Mouse (Mus musculus) ES-Bruce4 (cell line): ENCODE measurements at regions not wholly inside any gene's neighbourhood (a gene's known extent, or its start where the extent isn't known, plus 50 kb on each side); places are given as distances from the start of the nearest gene placed in this dataset.

Experiments
- H3K27ac ChIP-seq: 2 replicates; pipeline ENCODE4 v1.5.1; 2012; ENCODE audit warnings: low read length, inconsistent platforms; ENCODE audit not compliant: insufficient read depth
- H3K27me3 ChIP-seq: 2 replicates; pipeline ENCODE4 v1.6.1; 2012; ENCODE audit warnings: mild to moderate bottlenecking, low read length, inconsistent platforms; ENCODE audit not compliant: control insufficient read depth, poor library complexity, insufficient read depth, severe bottlenecking
- H3K36me3 ChIP-seq: 2 replicates; pipeline ENCODE4 v1.6.1; 2012; ENCODE audit warnings: inconsistent platforms, mild to moderate bottlenecking, low read length, moderate library complexity; ENCODE audit not compliant: control insufficient read depth, poor library complexity, insufficient read depth, severe bottlenecking
- H3K4me1 ChIP-seq: one replicate; pipeline ENCODE4 v1.8.1; 2011; ENCODE audit warnings: low read length; ENCODE audit not compliant: control insufficient read depth, insufficient read depth
- H3K4me3 ChIP-seq: 2 replicates; pipeline ENCODE4 v1.5.1; 2011; ENCODE audit warnings: low read depth, mild to moderate bottlenecking, low read length
- H3K9ac ChIP-seq: 2 replicates; pipeline ENCODE4 v1.6.1; 2012; ENCODE audit warnings: low read depth, mild to moderate bottlenecking, inconsistent platforms; ENCODE audit not compliant: poor library complexity, severe bottlenecking
- H3K9me3 ChIP-seq: replicated peaks from 2 replicates; pipeline ENCODE4 v1.6.1; 2012; ENCODE audit warnings: mild to moderate bottlenecking, low read length, inconsistent platforms; ENCODE audit not compliant: control insufficient read depth, poor library complexity, insufficient read depth, severe bottlenecking
- CTCF ChIP-seq: IDR thresholded peaks from one replicate; pipeline ENCODE4 v1.8.1; 2011; ENCODE audit warnings: low read depth, low read length
- EP300 ChIP-seq: IDR thresholded peaks from 2 replicates; pipeline ENCODE4 v1.6.1; 2011; ENCODE audit warnings: low read depth, low read length; ENCODE audit not compliant: insufficient read depth
- POLR2A ChIP-seq: IDR thresholded peaks from one replicate; pipeline ENCODE4 v1.8.1; 2011; ENCODE audit warnings: low read length; ENCODE audit not compliant: insufficient read depth

- H3K27ac ChIP-seq = no peak overlapping the region
- no peak for TF ChIP-seq CTCF
- no peak for TF ChIP-seq POLR2A
- no peak for TF ChIP-seq EP300
Measured at GRCm38 (mm10) chr2:159997395-159997794, 336.6 kb downstream of the Gm826 start.

GRCm38 (mm10) chr2:159994490-159994889 lies 339.5 kb downstream of the Gm826 start:
- H3K27ac ChIP-seq = no peak overlapping the region
- H3K4me1 ChIP-seq = no peaks in the 10 kb centered on the region
- TF ChIP-seq POLR2A (no peak), CTCF (no peak), EP300 (no peak)
- H3K27me3 ChIP-seq = no peaks in the 10 kb centered on the region
- no peaks in the 10 kb centered on the region for H3K36me3 ChIP-seq
- H3K4me3 ChIP-seq = no peak overlapping the region
- H3K9me3 ChIP-seq = no peaks in the 10 kb centered on the region
- no peak overlapping the region for H3K9ac ChIP-seq

More at GRCm38 (mm10) chr2:159997395-159997794, 336.6 kb downstream of the Gm826 start:
- Histone ChIP-seq H3K9ac (no peak overlapping the region), H3K4me3 (no peak overlapping the region), H3K4me1 (no peaks in the 10 kb centered on the region), H3K36me3 (no peaks in the 10 kb centered on the region), H3K27me3 (no peaks in the 10 kb centered on the region), H3K9me3 (no peaks in the 10 kb centered on the region)

GRCm38 (mm10) chr2:159986719-159987118 lies 347.2 kb downstream of the Gm826 start:
- no peaks in the 10 kb centered on the region for H3K9me3 ChIP-seq
- no peak overlapping the region for H3K9ac ChIP-seq
- no peaks in the 10 kb centered on the region for H3K36me3 ChIP-seq
- no peak overlapping the region for H3K27ac ChIP-seq
- H3K4me1 ChIP-seq = no peaks in the 10 kb centered on the region
- no peak overlapping the region for H3K4me3 ChIP-seq
- no peak for TF ChIP-seq EP300
- no peak for TF ChIP-seq POLR2A
- no peak for TF ChIP-seq CTCF
- H3K27me3 ChIP-seq = no peaks in the 10 kb centered on the region

GRCm38 (mm10) chr2:159981694-159982093 lies 352.3 kb downstream of the Gm826 start:
- no peaks in the 10 kb centered on the region for H3K27me3 ChIP-seq
- H3K4me1 ChIP-seq = no peaks in the 10 kb centered on the region
- TF ChIP-seq POLR2A = no peak
- no peak for TF ChIP-seq CTCF
- TF ChIP-seq EP300 = no peak
- no peak overlapping the region for H3K27ac ChIP-seq
- no peak overlapping the region for H3K4me3 ChIP-seq
- H3K36me3 ChIP-seq = no peaks in the 10 kb centered on the region
- H3K9me3 ChIP-seq = no peaks in the 10 kb centered on the region
- H3K9ac ChIP-seq = no peak overlapping the region

GRCm38 (mm10) chr2:159950369-159950768 lies 383.6 kb downstream of the Gm826 start:
- H3K27me3 ChIP-seq = no peaks in the 10 kb centered on the region
- no peaks in the 10 kb centered on the region for H3K9me3 ChIP-seq
- no peaks in the 10 kb centered on the region for H3K4me1 ChIP-seq
- no peak overlapping the region for H3K4me3 ChIP-seq
- no peak overlapping the region for H3K9ac ChIP-seq
- no peak for TF ChIP-seq EP300
- no peak for TF ChIP-seq CTCF
- no peak for TF ChIP-seq POLR2A
- no peaks in the 10 kb centered on the region for H3K36me3 ChIP-seq
- no peak overlapping the region for H3K27ac ChIP-seq

GRCm38 (mm10) chr2:159949046-159949445 lies 384.9 kb downstream of the Gm826 start:
- Histone ChIP-seq H3K9ac (no peak overlapping the region), H3K4me3 (no peak overlapping the region)
- no peak for TF ChIP-seq CTCF
- TF ChIP-seq EP300 = no peak
- no peak for TF ChIP-seq POLR2A

More at GRCm38 (mm10) chr2:159949046-159949445, 384.9 kb downstream of the Gm826 start:
- no peaks in the 10 kb centered on the region for H3K36me3 ChIP-seq
- H3K4me1 ChIP-seq = no peaks in the 10 kb centered on the region
- no peaks in the 10 kb centered on the region for H3K9me3 ChIP-seq
- H3K27me3 ChIP-seq = no peaks in the 10 kb centered on the region
- H3K27ac ChIP-seq = no peak overlapping the region
